Mouse (Mus musculus) midbrain, embryonic 10.5 days (tissue): ENCODE results near the gene Magi2. TPM values are rescaled to one million over a fixed set of nuclear protein-coding genes. Genes with fewer than 3 reads are reported as not detected.
"Not testable (repeated sequence)": the region's sequence is repeated elsewhere in the genome, so short reads cannot be mapped to it uniquely, and the experiment has no call there.

Experiments
- DNase-seq: peaks from one replicate; pipeline ENCODE4 v3.0.0-alpha.2; 2017; ENCODE audit warnings: low spot score
- H3K27ac ChIP-seq: fragments of 300-500 bp; sonication (generic); replicated peaks from 2 replicates; pipeline ENCODE4 v1.5.1; 2016; ENCODE audit warnings: mild to moderate bottlenecking
- H3K27me3 ChIP-seq: fragments of 300-500 bp; sonication (generic); 2 replicates; pipeline ENCODE4 v1.6.1; 2016; ENCODE audit warnings: low read depth, mild to moderate bottlenecking; ENCODE audit not compliant: poor library complexity, severe bottlenecking
- H3K36me3 ChIP-seq: fragments of 300-500 bp; sonication (generic); 2 replicates; pipeline ENCODE4 v1.6.1; 2016; ENCODE audit warnings: mild to moderate bottlenecking, moderate library complexity
- H3K4me1 ChIP-seq: fragments of 300-500 bp; sonication (generic); 2 replicates; pipeline ENCODE4 v1.6.1; 2016
- H3K4me3 ChIP-seq: fragments of 300-500 bp; sonication (generic); 2 replicates; pipeline ENCODE4 v1.5.1; 2016; ENCODE audit warnings: mild to moderate bottlenecking, moderate library complexity
- H3K9me3 ChIP-seq: fragments of 300-500 bp; sonication (generic); replicated peaks from 2 replicates; pipeline ENCODE4 v1.6.1; 2016; ENCODE audit warnings: mild to moderate bottlenecking
- WGBS: fragments of 180-500 bp; shearing (Covaris S2); methylation state at CpG from one replicate; pipeline ENCODE4 v1.1.7; 2016; 5-methylcytosine and 5-hydroxymethylcytosine counted together
- polyA plus RNA-seq: library from polyadenylated mRNA; unstranded; fragments of >200 nt; fragmentation: Nextera tagmentation; extraction: Ambion mirVana; gene quantifications from 2 replicates; pipeline ENCODE4 v1.2.1, GENCODE M21; 2016

Gene Magi2
- polyA plus RNA-seq, 1 experiment from 2014 or later = 3.8 TPM

DNA sequence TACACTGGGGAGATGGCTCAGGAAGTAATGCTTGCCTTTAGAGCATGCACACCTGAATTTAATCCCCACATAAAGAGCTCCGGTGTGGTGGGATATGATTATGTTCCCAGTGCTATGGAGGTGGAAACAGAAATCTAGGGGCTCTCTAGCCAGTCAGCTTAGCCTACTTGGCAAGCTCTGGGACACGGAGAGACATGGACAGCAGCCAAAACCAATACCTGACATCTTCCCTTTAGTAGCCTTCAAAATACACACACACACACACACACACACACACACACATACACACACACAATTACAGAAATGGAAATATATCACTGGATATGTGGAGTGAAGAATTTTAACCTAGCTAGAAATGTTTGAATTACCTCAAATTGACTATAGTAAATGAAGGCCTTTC is 1265.1 kb downstream of the Magi2 start:
- no peak for DNase-seq
- Histone ChIP-seq H3K9me3 (no peaks in the 10 kb centered on the region), H3K4me1 (no peaks in the 10 kb centered on the region), H3K27me3 (no peaks in the 10 kb centered on the region), H3K4me3 (no peak overlapping the region), H3K36me3 (no peaks in the 10 kb centered on the region), H3K27ac (no peak overlapping the region)
- WGBS = 91% methylated on average over 2 of the region's 2 CpGs

DNA sequence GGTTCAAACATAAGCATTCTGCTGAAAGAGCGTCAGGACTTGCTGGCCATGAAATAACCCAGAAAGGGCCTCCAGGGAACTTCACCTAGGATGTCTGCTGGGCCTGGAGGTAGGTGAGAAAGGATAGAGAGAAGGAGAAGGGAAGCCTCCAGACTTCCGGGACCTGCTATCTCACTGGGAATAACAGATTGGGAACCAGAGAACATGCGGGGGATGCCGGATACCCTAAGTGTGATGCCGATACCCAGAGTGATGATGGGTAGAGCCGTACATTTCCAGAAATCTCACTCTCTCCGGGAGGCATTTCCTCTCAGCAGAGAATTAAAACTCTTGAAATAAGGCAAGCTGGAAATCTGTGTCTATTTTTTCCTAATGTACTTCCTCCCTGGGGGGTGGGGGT is 1265.8 kb downstream of the Magi2 start:
- no peak for DNase-seq
- no peaks in the 10 kb centered on the region for H3K4me1 ChIP-seq
- no peak overlapping the region for H3K4me3 ChIP-seq
- H3K27me3 ChIP-seq = no peaks in the 10 kb centered on the region
- no peaks in the 10 kb centered on the region for H3K9me3 ChIP-seq
- no peak overlapping the region for H3K27ac ChIP-seq
- 91% methylated on average over 7 of the region's 7 CpGs for WGBS
- H3K36me3 ChIP-seq = no peaks in the 10 kb centered on the region

DNA sequence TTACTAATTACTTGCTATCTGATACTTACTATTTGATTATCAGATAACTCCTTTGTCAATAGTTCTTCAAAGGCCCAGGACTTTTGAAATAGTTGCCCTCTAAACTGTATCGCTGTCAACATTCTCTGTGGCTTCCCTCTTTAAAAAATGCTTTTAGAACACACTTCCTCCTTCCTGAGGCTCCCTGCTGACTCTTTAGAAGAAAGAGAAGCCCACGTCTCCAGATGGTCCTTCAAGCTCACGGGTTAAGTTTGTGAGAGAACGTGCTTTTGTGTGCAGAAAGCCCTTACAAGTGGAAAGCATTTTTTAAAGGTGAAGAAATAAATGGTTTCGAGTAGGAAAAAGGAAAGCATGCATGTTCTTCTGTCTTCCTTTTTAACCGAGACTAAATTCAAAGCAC is 1267.2 kb downstream of the Magi2 start:
- H3K27ac ChIP-seq = no peak overlapping the region
- DNase-seq = no peak
- H3K4me3 ChIP-seq = no peak overlapping the region
- WGBS = 69% methylated on average over 6 of the region's 6 CpGs
- no peaks in the 10 kb centered on the region for H3K27me3 ChIP-seq
- no peaks in the 10 kb centered on the region for H3K36me3 ChIP-seq
- H3K9me3 ChIP-seq = no peaks in the 10 kb centered on the region
- no peaks in the 10 kb centered on the region for H3K4me1 ChIP-seq

DNA sequence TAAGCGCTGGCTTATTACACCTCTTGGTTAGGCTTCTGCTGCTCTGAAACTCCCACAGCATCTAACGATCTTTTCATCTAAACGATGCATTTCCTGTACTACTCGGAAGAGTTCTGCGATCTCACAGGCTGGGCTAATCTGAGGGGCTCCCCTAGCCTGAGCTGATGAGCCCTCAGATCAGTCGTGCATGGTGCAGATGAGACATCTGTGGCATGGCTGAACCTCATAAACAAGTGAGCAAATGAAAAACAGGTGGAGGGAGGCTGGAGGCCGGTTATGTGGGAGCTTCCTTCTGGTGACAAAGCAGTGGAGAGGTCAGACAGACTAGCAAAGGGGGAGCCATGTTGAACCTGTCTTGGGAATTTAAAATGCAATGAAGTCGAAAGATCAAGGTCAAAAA is 1270.1 kb downstream of the Magi2 start:
- Histone ChIP-seq H3K27me3 (no peaks in the 10 kb centered on the region), H3K9me3 (no peaks in the 10 kb centered on the region), H3K4me1 (no peaks in the 10 kb centered on the region), H3K4me3 (no peak overlapping the region), H3K36me3 (no peaks in the 10 kb centered on the region), H3K27ac (no peak overlapping the region)
- WGBS = 78% methylated on average over 8 of the region's 8 CpGs
- no peak for DNase-seq

DNA sequence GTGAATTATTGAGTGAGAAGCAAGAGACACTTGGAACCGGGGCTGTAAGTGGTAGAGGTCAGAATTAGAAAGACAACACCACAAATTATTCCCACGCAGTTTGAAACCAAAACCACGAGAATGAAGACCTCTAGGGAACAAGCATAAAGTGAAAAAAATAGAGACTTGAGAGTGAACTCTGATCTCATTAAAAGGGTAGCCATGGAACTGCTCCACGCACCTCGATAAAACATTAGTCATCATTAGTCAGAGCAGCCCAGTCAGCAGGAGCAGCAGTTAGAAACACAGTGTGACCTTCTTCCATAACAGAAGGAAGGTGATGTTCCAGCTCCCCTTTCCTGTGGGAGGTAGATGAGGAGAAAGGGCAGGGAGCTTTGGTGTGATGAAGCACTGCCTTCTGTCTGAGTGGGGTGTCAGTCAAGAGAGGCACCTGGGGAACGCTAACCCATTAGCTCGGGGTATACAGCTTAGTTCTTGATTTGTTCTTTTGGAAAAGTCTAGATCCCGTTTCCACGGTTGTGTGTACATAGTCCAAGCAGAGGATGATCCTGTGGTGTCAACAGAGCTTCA is 1272.3 kb downstream of the Magi2 start:
- H3K9me3 ChIP-seq = no peaks in the 10 kb centered on the region

DNA sequence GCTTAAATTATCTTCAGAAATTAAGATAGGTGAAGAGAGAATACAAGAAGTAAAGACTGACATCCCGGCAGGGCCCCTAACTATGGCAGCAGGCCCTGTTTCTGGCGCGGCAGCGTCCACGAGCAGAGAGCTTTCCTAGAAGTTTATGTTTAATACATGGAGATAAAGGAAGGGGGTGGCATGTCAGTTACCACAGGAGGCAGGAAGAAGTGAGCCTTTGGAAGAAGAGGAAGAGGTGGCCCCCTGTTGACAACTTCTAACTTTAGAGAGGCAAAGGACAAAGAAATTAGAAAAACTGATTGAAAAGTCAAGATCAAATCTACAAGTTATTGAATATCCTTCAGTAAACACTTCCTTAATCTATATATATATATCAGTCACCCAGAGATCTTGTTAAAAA is 1281.8 kb downstream of the Magi2 start:
- Histone ChIP-seq H3K4me1 (no peaks in the 10 kb centered on the region), H3K27me3 (no peaks in the 10 kb centered on the region), H3K4me3 (no peak overlapping the region), H3K9me3 (no peaks in the 10 kb centered on the region), H3K36me3 (no peaks in the 10 kb centered on the region), H3K27ac (no peak overlapping the region)
- 80% methylated on average over 5 of the region's 5 CpGs for WGBS
- DNase-seq = no peak

More for the DNA sequence above, 1272.3 kb downstream of the Magi2 start:
- H3K27ac ChIP-seq = no peak overlapping the region
- WGBS = 90% methylated on average over 9 of the region's 9 CpGs
- H3K36me3 ChIP-seq = no peaks in the 10 kb centered on the region
- H3K4me1 ChIP-seq = no peaks in the 10 kb centered on the region
- no peak for DNase-seq
- no peaks in the 10 kb centered on the region for H3K27me3 ChIP-seq
- no peak overlapping the region for H3K4me3 ChIP-seq

DNA sequence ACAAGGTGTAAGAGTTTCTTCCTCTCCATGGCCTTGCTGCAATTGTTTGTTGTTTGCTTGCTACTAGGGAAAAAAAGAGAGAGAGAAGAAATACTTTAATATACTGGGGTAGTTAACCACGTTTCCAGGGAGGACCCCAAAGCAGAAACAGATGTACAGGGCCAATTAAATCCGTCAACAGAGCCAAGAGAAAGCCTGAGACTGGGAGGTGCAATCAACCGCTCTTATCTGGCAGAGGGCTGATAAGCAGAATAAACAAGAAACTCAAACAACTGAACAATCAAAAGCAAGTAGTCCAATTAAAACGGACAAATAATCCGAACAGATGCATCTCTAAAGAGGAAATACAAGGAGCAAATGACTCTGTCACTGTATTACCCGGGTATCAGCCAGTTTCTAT is 1282.8 kb downstream of the Magi2 start:
- H3K27me3 ChIP-seq = no peaks in the 10 kb centered on the region
- H3K9me3 ChIP-seq = no peaks in the 10 kb centered on the region
- DNase-seq = no peak
- H3K27ac ChIP-seq = no peak overlapping the region
- H3K4me1 ChIP-seq = no peaks in the 10 kb centered on the region
- WGBS = 66% methylated on average over 6 of the region's 6 CpGs
- no peak overlapping the region for H3K4me3 ChIP-seq
- no peaks in the 10 kb centered on the region for H3K36me3 ChIP-seq

DNA sequence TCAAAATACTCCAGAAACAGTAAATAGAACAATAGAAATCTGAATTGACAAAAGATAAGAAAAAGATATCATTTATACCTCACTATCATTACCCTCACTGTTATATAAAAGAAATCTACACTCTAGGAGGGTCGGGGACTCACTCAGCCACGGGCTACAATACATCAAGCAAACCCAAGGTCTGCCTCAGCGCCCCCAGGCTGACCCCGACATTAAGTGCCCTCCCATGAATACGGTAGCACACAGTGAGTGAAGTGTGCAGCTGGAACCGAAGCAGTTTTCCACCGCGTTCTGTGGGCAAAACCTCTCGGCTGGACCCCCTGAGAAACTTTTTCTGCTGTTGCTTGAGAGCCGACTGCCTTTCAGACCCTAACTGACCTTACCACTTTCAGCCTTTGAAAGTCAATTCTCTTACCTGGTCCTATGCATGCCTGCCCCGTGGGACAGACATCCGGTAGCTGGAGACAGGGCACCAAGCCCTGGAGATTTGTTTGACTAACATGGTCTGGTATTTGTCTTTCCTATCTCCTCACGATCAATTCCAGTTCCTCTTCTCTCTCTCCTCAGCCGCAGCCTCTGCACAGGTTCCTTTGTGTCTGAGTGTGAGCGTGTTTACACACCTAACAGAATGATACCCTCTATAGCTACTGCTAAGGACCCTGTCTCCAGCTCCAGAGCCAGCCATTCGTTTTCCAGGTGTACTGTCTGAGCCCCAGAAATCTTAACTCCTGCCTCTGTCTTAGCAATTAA is 1285.7 kb downstream of the Magi2 start:
- DNase-seq = no peak
- Histone ChIP-seq H3K27ac (no peak overlapping the region), H3K27me3 (no peaks in the 10 kb centered on the region), H3K4me3 (no peak overlapping the region), H3K9me3 (no peaks in the 10 kb centered on the region), H3K4me1 (no peaks in the 10 kb centered on the region), H3K36me3 (no peaks in the 10 kb centered on the region)
- 71% methylated on average over 16 of the region's 16 CpGs for WGBS

DNA sequence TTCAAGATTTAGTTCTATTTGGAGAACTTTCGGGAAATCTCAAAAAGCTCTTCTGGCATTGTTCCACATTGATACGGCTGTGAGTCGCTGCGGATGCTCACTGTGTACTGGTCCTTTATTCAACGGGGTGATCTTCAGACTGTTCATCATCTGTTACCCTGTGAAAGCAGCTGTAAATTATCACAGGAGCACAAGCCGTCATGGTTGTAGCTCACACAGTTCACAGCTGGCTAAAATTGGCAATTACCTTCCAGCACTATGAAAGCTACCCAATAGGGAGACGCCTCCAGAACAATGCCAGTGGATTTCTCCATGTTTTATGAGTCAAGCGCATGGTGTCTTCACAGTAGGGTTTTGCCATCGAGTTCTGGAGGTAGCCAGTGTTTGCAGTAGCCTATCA is 1294.8 kb downstream of the Magi2 start:
- WGBS = 92% methylated on average over 9 of the region's 9 CpGs
- Histone ChIP-seq H3K27ac (no peak overlapping the region), H3K27me3 (no peaks in the 10 kb centered on the region), H3K4me3 (no peak overlapping the region), H3K4me1 (no peaks in the 10 kb centered on the region), H3K9me3 (no peaks in the 10 kb centered on the region), H3K36me3 (no peaks in the 10 kb centered on the region)
- no peak for DNase-seq

DNA sequence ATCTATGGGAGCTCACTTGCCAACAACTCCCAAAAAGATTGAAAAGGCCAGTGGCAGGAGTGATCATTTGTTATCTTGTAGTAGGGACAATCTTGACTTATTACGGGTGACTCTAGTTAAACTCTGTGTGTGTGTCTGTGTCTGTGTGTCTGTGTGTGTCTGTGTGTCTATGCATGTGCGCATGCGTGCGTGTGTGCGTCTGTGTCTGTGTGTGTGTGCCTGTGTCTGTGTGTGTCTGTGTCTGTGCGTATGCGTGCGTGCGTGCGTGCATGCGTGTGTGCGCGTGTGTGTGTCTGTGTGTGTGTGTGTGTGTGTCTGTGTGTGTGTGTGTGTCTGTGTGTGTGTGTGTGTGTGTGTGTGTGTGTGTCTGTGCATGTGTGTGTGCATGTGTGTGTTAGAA is 1295.2 kb downstream of the Magi2 start:
- 96% methylated on average over 13 of the region's 13 CpGs for WGBS
- H3K9me3 ChIP-seq = no peaks in the 10 kb centered on the region
- H3K4me3 ChIP-seq = no peak overlapping the region
- no peaks in the 10 kb centered on the region for H3K36me3 ChIP-seq
- H3K27ac ChIP-seq = no peak overlapping the region
- no peak for DNase-seq
- H3K4me1 ChIP-seq = no peaks in the 10 kb centered on the region
- H3K27me3 ChIP-seq = no peaks in the 10 kb centered on the region

DNA sequence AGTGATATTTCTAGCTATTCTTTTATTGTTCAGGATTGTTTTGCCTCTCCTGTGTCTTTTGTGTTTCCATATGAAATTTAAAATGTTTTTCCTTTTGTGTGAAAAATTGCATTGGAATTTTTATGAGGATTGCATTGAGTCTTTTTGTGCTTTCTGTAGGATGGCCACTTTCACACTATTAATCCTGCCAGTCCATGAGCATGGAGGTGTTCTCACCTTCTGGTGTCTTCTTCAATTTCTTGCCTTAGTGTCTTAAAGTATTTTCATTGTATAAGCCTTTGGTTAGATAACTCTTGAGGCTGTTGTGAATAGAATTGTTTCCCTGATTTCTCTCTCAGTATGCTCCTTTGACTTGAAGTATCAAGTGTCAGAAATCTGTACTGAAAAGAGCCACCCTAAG is 1296.9 kb downstream of the Magi2 start:
- Histone ChIP-seq H3K9me3 (no peaks in the 10 kb centered on the region), H3K4me3 (no peak overlapping the region), H3K4me1 (no peaks in the 10 kb centered on the region), H3K36me3 (no peaks in the 10 kb centered on the region), H3K27me3 (no peaks in the 10 kb centered on the region), H3K27ac (no peak overlapping the region)
- DNase-seq = no peak

DNA sequence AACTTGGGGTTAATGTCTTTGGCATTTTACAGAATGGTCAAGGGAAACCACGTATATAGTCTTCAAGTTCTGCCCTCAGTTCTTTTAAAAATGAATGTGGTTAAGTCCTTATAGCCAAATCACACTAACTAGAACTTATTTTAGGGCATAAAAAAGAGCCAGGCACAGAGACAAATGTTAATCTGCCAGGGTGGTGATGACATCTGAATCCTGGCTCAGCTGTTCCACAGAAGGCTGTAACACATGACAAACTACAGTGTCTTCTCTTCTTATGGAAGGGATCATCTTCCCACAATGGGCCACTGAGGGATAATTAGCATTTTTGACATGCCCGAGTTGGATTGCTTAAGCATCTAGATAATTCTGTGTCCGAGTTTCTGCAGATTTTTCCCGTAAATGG is 1299.8 kb downstream of the Magi2 start:
- H3K9me3 ChIP-seq, H3K36me3 ChIP-seq, H3K27ac ChIP-seq, H3K4me1 ChIP-seq, DNase-seq, H3K4me3 ChIP-seq, H3K27me3 ChIP-seq: not testable (repeated sequence)
- WGBS = 91% methylated on average over 2 of the region's 4 CpGs

DNA sequence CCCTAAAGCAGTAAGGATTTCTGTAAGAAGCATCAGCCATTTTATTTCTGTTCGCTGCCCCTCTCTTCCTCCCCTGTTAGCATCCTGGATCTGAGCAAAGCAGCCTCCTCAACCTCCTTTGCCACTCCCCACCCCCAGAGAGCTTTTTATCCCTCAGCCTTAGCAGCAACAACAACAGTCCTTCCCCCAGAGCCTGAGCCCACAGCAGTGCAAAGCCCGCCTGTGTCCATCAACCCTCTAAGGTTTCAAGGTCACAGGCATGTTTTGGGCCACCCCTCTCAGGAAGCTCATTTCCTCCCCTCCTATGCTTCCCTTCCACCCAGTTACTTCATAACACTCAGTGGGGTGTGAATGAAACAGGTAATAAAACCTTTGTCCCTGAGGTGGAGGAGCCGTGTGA is 1309.7 kb downstream of the Magi2 start:
- no peak overlapping the region for H3K4me3 ChIP-seq
- no peaks in the 10 kb centered on the region for H3K27me3 ChIP-seq
- H3K36me3 ChIP-seq = no peaks in the 10 kb centered on the region
- no peaks in the 10 kb centered on the region for H3K9me3 ChIP-seq
- 45% methylated on average over 3 of the region's 3 CpGs for WGBS
- no peak for DNase-seq
- 0 out of 2 replicates have a peak overlapping the region, but pooled peaks have one; percentile 17 for H3K27ac ChIP-seq
- peaks cover 12% of the 10 kb centered on the region for H3K4me1 ChIP-seq
